Mouse (Mus musculus) heart, embryonic 11.5 days (tissue): ENCODE data around the gene Zfp799. TPM values are rescaled to one million over a fixed set of nuclear protein-coding genes. Genes with fewer than 3 reads are reported as not detected.
"Not testable (repeated sequence)": the region's sequence is repeated elsewhere in the genome, so short reads cannot be mapped to it uniquely, and the experiment has no call there.

Experiments used
- ATAC-seq: fragments of 200-750 bp; cut with Nextera tagmentation; replicated peaks from 2 replicates; pipeline ENCODE4 v1.8.0; 2017; ENCODE audit warnings: moderate library complexity; ENCODE audit not compliant: insufficient number of reproducible peaks, low FRiP score, low TSS enrichment
- H3K27ac ChIP-seq: fragments of 300-500 bp; sonication (generic); 2 replicates; pipeline ENCODE4 v1.5.1; 2014; ENCODE audit warnings: mild to moderate bottlenecking, low read depth, low read length
- H3K27me3 ChIP-seq: fragments of 300-500 bp; sonication (generic); 2 replicates; pipeline ENCODE4 v1.6.1; 2014; ENCODE audit warnings: mild to moderate bottlenecking, low read length, mixed read lengths; ENCODE audit not compliant: control insufficient read depth, insufficient read depth
- H3K36me3 ChIP-seq: fragments of 300-500 bp; sonication (generic); 2 replicates; pipeline ENCODE4 v1.6.1; 2014; ENCODE audit warnings: mild to moderate bottlenecking, low read length, moderate library complexity, mixed read lengths; ENCODE audit not compliant: control insufficient read depth, insufficient read depth
- H3K4me1 ChIP-seq: fragments of 300-500 bp; sonication (generic); 2 replicates; pipeline ENCODE4 v1.6.1; 2014; ENCODE audit warnings: low read length; ENCODE audit not compliant: control insufficient read depth, insufficient read depth
- H3K4me2 ChIP-seq: fragments of 300-500 bp; sonication (generic); 2 replicates; pipeline ENCODE4 v1.6.1; 2014; ENCODE audit warnings: mild to moderate bottlenecking, moderate library complexity
- H3K4me3 ChIP-seq: fragments of 300-500 bp; sonication (generic); 2 replicates; pipeline ENCODE4 v1.5.1; 2014; ENCODE audit warnings: low read depth, low read length
- H3K9ac ChIP-seq: fragments of 300-500 bp; sonication (generic); 2 replicates; pipeline ENCODE4 v1.6.1; 2014; ENCODE audit warnings: mild to moderate bottlenecking, low read depth, low read length, moderate library complexity
- H3K9me3 ChIP-seq: fragments of 300-500 bp; sonication (generic); replicated peaks from 2 replicates; pipeline ENCODE4 v1.6.1; 2016; ENCODE audit warnings: low read length; ENCODE audit not compliant: control insufficient read depth
- WGBS: fragments of 180-500 bp; shearing (Covaris S2); extraction: QIAGEN DNeasy Blood & Tissue Kit; methylation state at CpG from one replicate; pipeline ENCODE4 v1.1.7; 2014; ENCODE audit not compliant: insufficient replicate concordance; 5-methylcytosine and 5-hydroxymethylcytosine counted together
- polyA plus RNA-seq: library from polyadenylated mRNA; unstranded; fragments of >200 nt; fragmentation: Nextera tagmentation; extraction: Ambion mirVana; gene quantifications from 2 replicates; pipeline ENCODE4 v1.2.1, GENCODE M21; 2014

The Zfp799 gene
- polyA plus RNA-seq = 8.0 and 10.5 TPM in 2 replicates

DNA sequence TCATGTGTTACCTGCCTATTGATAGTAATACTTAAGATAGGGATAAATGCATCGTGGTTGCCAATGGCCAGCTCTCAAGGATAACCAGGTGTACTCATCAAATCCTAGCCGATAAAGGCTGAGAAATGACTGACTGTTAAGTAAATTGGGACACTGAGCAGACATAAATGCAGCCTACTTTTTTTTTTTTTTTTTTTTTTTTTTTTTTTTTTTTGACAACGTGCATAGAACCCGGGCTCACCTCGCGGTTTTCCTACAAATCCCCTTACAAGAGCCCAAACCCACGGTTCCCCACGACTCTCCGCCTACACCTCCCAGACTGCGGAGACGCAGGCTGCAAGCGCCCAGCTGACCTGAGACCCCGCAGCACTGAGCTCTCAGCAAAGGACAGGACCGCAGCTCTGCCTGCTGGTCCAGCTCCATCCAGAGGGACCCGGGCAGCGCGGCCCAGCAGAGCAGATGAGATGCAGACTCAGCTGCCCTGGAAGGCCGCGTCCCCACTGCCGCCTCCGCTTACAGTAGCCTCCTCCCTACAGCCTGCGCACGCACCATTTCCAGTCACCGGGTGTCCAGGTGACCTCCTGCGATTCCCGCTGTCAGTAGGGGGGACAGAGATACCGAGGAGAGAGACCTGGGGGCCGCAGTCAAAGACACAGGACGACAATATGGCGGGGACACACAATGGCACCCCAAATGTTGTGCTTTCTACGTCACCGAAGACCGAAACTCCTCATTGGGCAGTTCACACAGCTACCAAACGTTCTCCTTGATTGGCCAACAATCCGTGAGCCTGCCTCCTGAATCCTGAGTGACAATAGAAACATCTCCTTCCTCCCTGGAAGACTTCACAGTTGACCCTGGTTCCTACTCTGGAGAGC, at the start of gene Zfp799:
TSS of gene Zfp799 (minus strand) at position 722 of the 878 bp plus-strand sequence.
- H3K27me3 ChIP-seq = no peaks in the 10 kb centered on the region
- peak within 1 kb of the TSS; percentile 76 for H3K4me2 ChIP-seq
- peak within 1 kb of the TSS; percentile 75 for H3K27ac ChIP-seq
- H3K4me3 ChIP-seq = peak within 1 kb of the TSS; percentile 89
- H3K4me1 ChIP-seq = peaks cover 6% of the 10 kb centered on the region; the same call in 1 of the 2 replicates
- peaks cover 5% of the 10 kb centered on the region; the same call in 1 of the 2 replicates for H3K36me3 ChIP-seq
- ATAC-seq = peak; percentile 85
- H3K9ac ChIP-seq = peak within 1 kb of the TSS; percentile 94
- H3K9me3 ChIP-seq = no peaks in the 10 kb centered on the region
- 3% methylated on average over 35 of the region's 35 CpGs for WGBS

DNA sequence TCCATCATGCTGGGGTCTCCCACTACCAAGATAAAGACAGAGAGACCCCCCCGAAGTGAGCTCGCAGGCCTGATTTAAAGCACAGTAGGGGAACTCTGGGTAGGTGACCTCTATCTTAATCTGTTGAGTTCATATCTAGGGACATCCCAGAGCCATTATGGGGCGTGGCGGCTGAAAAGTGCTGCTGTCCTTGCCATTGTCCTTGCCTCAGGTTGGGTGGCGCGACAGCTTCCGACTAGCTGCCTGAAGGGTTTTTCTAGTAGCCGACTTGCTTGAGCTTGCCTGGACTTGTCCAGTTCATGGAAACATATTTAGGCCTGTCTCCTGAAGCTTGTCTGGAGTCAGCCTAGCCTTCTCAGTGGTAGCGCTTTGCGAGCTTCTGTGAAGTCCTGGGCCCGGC, 48.7 kb upstream of the Zfp799 start:
- no peak overlapping the region for H3K9ac ChIP-seq
- H3K36me3 ChIP-seq = peaks cover 7% of the 10 kb centered on the region; the same call in 1 of the 2 replicates
- H3K4me1 ChIP-seq = 0 out of 2 replicates have a peak, but pooled peaks cover 4% of the 10 kb centered on the region
- H3K4me3 ChIP-seq = no peak overlapping the region
- H3K27ac ChIP-seq = no peak overlapping the region
- no peaks in the 10 kb centered on the region for H3K9me3 ChIP-seq
- peaks cover 5% of the 10 kb centered on the region; the same call in 1 of the 2 replicates for H3K27me3 ChIP-seq
- H3K4me2 ChIP-seq = no peak overlapping the region
- ATAC-seq = no peak
- 90% methylated on average over 11 of the region's 11 CpGs for WGBS

DNA sequence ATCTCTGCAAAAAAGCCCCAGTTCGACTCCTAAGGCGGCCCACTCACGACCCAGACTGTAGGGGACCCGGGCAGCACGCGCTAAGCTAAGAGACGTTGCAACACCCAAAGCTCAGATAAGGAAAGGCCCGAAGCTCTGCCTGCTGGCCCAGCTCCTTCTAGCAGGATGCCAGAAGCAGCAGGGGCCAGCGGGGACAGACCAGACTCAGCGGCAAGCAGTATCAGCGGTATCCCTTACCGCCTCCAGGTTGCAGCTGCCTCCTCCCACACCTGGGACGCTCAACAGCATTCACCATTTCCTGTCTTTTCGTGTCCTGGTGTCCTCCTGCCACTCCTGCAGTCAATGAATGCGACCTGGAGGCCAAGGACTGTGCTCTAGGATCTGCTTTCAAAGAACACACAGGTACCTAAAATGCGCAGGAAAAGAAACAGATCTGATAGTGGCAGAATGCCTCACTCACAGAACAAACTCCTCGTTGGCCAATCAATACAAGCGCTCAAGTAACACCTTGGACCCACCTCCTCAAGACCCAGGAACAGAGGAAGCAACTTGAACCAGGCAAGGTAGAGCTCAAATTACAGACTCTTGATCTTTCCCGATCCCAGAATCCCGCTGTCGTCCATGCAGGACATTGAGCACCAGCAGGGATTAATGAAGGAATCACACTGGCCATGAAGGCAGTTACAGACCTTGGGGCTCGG, 47.6 kb upstream of the Zfp799 start:
- WGBS = 3% methylated on average over 22 of the region's 22 CpGs
- 0 out of 2 replicates have a peak, but pooled peaks cover 4% of the 10 kb centered on the region for H3K4me1 ChIP-seq
- H3K27ac ChIP-seq = no peak overlapping the region
- peak overlapping the region; percentile 49 for H3K4me2 ChIP-seq
- no peak for ATAC-seq
- no peak overlapping the region; the same call in 1 of the 2 replicates for H3K4me3 ChIP-seq
- no peak overlapping the region for H3K9ac ChIP-seq
- H3K9me3 ChIP-seq = no peaks in the 10 kb centered on the region
- peaks cover 5% of the 10 kb centered on the region; the same call in 1 of the 2 replicates for H3K27me3 ChIP-seq
- no peaks in the 10 kb centered on the region for H3K36me3 ChIP-seq

DNA sequence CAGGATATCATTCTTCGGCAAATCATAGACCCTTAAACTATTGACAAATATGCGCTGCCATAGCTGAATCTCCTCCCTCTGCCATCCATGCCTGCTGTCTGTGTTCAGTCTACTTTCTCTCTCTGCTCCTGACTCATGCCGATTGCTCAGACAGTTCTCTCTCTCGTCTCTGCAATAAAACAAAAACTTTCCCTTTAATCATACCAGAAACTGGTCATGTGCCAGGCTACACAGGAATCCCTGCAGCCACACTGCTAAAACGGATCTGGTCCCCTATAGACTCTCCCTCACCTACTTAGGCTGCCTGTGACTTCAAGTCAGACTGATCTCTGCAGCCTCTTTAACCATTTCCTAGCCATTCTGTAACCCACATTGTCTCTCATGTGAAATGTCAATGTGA, 42.6 kb upstream of the Zfp799 start:
- Histone ChIP-seq H3K9me3 (no peaks in the 10 kb centered on the region; the same call in 1 of the 2 replicates), H3K4me2 (no peak overlapping the region), H3K9ac (no peak overlapping the region), H3K4me3 (no peak overlapping the region), H3K27ac (no peak overlapping the region), H3K4me1 (0 out of 2 replicates have a peak, but pooled peaks cover 4% of the 10 kb centered on the region), H3K36me3 (no peaks in the 10 kb centered on the region), H3K27me3 (peaks cover 5% of the 10 kb centered on the region; the same call in 1 of the 2 replicates)
- 68% methylated on average over 5 of the region's 5 CpGs for WGBS
- no peak for ATAC-seq

DNA sequence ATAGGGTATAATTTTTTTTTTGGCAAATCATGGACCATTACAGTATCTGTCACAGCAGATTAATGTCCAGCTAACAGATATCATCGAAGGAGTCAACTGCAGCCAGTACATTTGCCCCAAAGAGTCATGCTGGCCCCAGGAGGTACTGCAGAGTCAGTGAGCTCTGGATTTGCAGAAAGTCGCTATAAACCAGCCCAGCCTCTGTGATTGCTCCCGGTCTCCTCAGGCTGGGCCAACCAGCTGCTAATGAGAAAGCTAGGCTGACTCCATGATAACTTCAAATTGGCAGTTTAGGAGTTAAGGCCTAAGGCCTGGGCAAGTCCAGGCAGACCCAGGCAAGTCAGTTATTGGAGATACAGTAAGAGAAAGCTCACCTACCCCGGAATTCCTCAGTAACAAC, 42.0 kb upstream of the Zfp799 start:
- H3K36me3 ChIP-seq = no peaks in the 10 kb centered on the region
- no peaks in the 10 kb centered on the region; the same call in 1 of the 2 replicates for H3K9me3 ChIP-seq
- 72% methylated on average over 4 of the region's 4 CpGs for WGBS
- no peak overlapping the region for H3K4me2 ChIP-seq
- H3K4me1 ChIP-seq = no peaks in the 10 kb centered on the region
- no peak overlapping the region for H3K4me3 ChIP-seq
- no peak overlapping the region for H3K9ac ChIP-seq
- ATAC-seq = no peak
- peaks cover 3% of the 10 kb centered on the region; the same call in 1 of the 2 replicates for H3K27me3 ChIP-seq
- no peak overlapping the region for H3K27ac ChIP-seq

DNA sequence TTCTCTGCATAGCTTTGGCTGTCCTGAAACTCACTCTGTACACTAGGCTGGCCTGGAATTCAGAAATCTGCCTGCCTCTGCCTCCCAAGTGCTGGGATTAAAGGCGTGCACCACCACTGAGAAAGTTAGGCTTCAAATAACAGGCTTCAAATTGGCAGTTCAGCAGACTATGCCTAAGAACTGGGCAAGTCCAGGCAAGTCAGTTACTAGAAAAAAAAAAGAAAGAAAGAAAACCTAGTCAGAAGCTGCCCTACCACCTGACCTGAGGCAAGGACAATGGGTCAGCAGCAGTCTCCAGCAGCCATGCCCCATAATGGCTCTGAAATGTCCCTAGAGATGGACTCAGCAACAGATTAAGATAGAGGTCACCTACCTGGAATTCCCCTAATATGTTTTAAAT, 41.4 kb upstream of the Zfp799 start:
- 88% methylated on average over 1 of the region's 1 CpGs for whole genome bisulfite sequencing
- H3K9me3 ChIP-seq = no peaks in the 10 kb centered on the region; the same call in 1 of the 2 replicates
- H3K9ac ChIP-seq = no peak overlapping the region
- no peak overlapping the region for H3K4me2 ChIP-seq
- no peak for ATAC-seq
- H3K27me3 ChIP-seq = no peaks in the 10 kb centered on the region
- H3K4me3 ChIP-seq = no peak overlapping the region
- H3K27ac ChIP-seq = no peak overlapping the region
- no peaks in the 10 kb centered on the region for H3K4me1 ChIP-seq
- no peaks in the 10 kb centered on the region for H3K36me3 ChIP-seq

DNA sequence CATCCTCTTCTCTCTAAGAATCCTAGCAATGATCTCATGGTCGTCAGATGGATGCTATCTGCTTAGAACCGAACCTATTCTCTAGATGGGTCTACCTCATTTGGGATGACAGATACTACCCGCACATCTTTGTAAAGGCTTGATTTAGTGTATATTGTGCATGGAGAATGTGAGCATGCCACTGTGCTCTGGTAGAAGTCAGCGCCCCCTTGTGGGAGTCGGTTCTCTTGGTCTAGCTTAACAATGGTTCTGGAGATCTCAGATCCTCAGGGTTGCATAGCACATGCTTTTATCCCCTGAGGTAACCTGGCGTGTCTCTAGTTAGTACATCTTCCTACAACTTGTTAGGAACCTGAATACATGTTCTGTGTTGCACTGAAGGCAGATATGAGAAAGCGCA, 37.2 kb upstream of the Zfp799 start:
- H3K4me1 ChIP-seq, H3K36me3 ChIP-seq, H3K4me2 ChIP-seq, H3K27ac ChIP-seq, H3K27me3 ChIP-seq, ATAC-seq, H3K4me3 ChIP-seq, H3K9ac ChIP-seq, H3K9me3 ChIP-seq: not testable (repeated sequence)
- 58% methylated on average over 3 of the region's 7 CpGs for WGBS

DNA sequence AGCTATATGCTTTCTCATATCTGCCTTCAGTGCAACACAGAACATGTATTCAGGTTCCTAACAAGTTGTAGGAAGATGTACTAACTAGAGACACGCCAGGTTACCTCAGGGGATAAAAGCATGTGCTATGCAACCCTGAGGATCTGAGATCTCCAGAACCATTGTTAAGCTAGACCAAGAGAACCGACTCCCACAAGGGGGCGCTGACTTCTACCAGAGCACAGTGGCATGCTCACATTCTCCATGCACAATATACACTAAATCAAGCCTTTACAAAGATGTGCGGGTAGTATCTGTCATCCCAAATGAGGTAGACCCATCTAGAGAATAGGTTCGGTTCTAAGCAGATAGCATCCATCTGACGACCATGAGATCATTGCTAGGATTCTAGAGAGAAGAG, 26.7 kb upstream of the Zfp799 start:
- H3K9me3 ChIP-seq, H3K27ac ChIP-seq, H3K27me3 ChIP-seq, H3K9ac ChIP-seq, ATAC-seq, H3K4me2 ChIP-seq, H3K36me3 ChIP-seq, H3K4me3 ChIP-seq, H3K4me1 ChIP-seq: not testable (repeated sequence)
- WGBS = 48% methylated on average over 2 of the region's 6 CpGs
